In the genomic region with DNA sequence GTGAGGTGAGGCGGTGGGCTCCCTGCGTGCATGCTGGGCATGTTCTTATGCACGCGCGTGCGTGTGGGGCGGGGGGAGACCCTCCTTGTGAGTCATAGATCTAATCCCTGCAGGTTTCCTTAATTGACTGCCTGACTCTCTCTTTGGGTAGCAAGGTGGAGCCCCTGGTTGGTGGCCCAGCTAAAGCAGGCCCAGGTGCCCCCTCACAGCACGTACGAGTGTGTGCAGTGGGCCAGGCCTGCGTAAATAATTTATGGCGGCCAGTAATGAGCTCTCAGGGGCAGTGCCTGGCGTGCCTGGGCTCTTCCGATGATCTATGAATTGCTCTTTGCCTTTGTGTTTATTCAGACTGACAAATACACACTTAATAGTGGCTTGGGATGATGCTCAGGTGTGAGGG, we compare ENCODE assay signal across 18 mouse cellular contexts.
DNase-seq lines count a peak whose midpoint lies in the region; ATAC-seq and TF ChIP-seq lines count a peak whose summit lies in the region.
"Had no signal": no experiment of that assay in that cellular context is flagged by ENCODE, and none has a peak within 500 bp of the region (broad histone marks: within the 10 kb centered on the region; RNA-seq: fewer than 3 reads in every experiment).

No protein-coding gene starts in this region.

- WGBS in hindbrain, embryonic 10.5 days, result 86% methylated on average over 13 of the region's 13 CpGs
- WGBS in hindbrain, postnatal 0 days, result 63% methylated on average over 13 of the region's 13 CpGs
- WGBS in hindbrain, embryonic 12.5 days, result 56% methylated on average over 13 of the region's 13 CpGs
- WGBS in midbrain, embryonic 12.5 days, result 60% methylated on average over 13 of the region's 13 CpGs
- 18% methylated on average over 13 of the region's 13 CpGs for WGBS in neural tube, embryonic 15.5 days

- DNase-seq in hindbrain, embryonic 10.5 days (ENCODE audit: low spot score), result no peak
- DNase-seq in hindbrain, postnatal 0 days (ENCODE audit: low spot score), result no peak
- no peak for DNase-seq in layer of hippocampus, adult 18-20 months (ENCODE audit: low spot score in 2 of 2)
- no peak for DNase-seq in gastrocnemius, postnatal 4 days (ENCODE audit: low spot score in 2 of 2)
- no peak for DNase-seq in cerebellum, adult 18-20 months
- DNase-seq: adrenal gland, postnatal 36 days; gastrocnemius, postnatal 36 days; heart, postnatal 36 days; kidney, adult 11 months; kidney, postnatal 14 days; lung, postnatal 10 days had no signal

- no peaks in the 10 kb centered on the region for H3K27me3 ChIP-seq in hindbrain, embryonic 10.5 days (ENCODE audit: insufficient read depth, poor library complexity, severe bottlenecking)
- H3K27me3 ChIP-seq in hindbrain, postnatal 0 days (ENCODE audit: insufficient read depth, low read length), result no peaks in the 10 kb centered on the region
- H3K27me3 ChIP-seq in hindbrain, embryonic 12.5 days, result no peaks in the 10 kb centered on the region
- no peaks in the 10 kb centered on the region for H3K27me3 ChIP-seq in midbrain, embryonic 12.5 days
- H3K27me3 ChIP-seq in neural tube, embryonic 15.5 days (replicated peaks), result no peaks in the 10 kb centered on the region
- H3K27me3 ChIP-seq: liver, embryonic 15.5 days; Patski had no signal

- H3K36me3 ChIP-seq in hindbrain, embryonic 10.5 days, result no peaks in the 10 kb centered on the region
- H3K36me3 ChIP-seq in hindbrain, postnatal 0 days (ENCODE audit: insufficient read depth, low read length), result no peaks in the 10 kb centered on the region
- H3K36me3 ChIP-seq in hindbrain, embryonic 12.5 days, result no peaks in the 10 kb centered on the region
- H3K36me3 ChIP-seq in midbrain, embryonic 12.5 days, result no peaks in the 10 kb centered on the region
- H3K36me3 ChIP-seq in neural tube, embryonic 15.5 days, result no peaks in the 10 kb centered on the region
- H3K36me3 ChIP-seq: liver, embryonic 15.5 days had no signal

- no peak overlapping the region for H3K4me2 ChIP-seq in hindbrain, postnatal 0 days (ENCODE audit: low read depth, low read length)
- H3K4me2 ChIP-seq in hindbrain, embryonic 12.5 days (replicated peaks), result no peak overlapping the region
- H3K4me2 ChIP-seq in midbrain, embryonic 12.5 days (replicated peaks), result no peak overlapping the region
- no peak overlapping the region for H3K4me2 ChIP-seq in neural tube, embryonic 15.5 days
- H3K4me2 ChIP-seq: heart, embryonic 11.5 days; liver, embryonic 15.5 days had no signal

- no peak for TF ChIP-seq CTCF in hindbrain, postnatal 0 days (IDR thresholded peaks at IDR 0.05; ENCODE audit: low read depth)

- H3K4me1 ChIP-seq in hindbrain, embryonic 10.5 days (replicated peaks), result peaks cover 54% of the 10 kb centered on the region
- peaks cover 13% of the 10 kb centered on the region; the same call in 1 of the 2 replicates for H3K4me1 ChIP-seq in hindbrain, postnatal 0 days (ENCODE audit: insufficient read depth, low read length)
- H3K4me1 ChIP-seq in hindbrain, embryonic 12.5 days, result peaks cover 56% of the 10 kb centered on the region
- H3K4me1 ChIP-seq in midbrain, embryonic 12.5 days, result peaks cover 46% of the 10 kb centered on the region
- H3K4me1 ChIP-seq in neural tube, embryonic 15.5 days, result peaks cover 62% of the 10 kb centered on the region
- H3K4me1 ChIP-seq: megakaryocyte, embryonic 14.5 days had no signal

- peak overlapping the region; percentile 66 for H3K27ac ChIP-seq in hindbrain, embryonic 10.5 days
- no peak overlapping the region for H3K27ac ChIP-seq in hindbrain, postnatal 0 days
- H3K27ac ChIP-seq in hindbrain, embryonic 12.5 days, result peak overlapping the region; percentile 82
- peak overlapping the region; percentile 71 for H3K27ac ChIP-seq in midbrain, embryonic 12.5 days (replicated peaks)
- peak overlapping the region; percentile 77 for H3K27ac ChIP-seq in neural tube, embryonic 15.5 days (replicated peaks)
- H3K27ac ChIP-seq: liver, embryonic 15.5 days had no signal

- H3K9ac ChIP-seq in hindbrain, postnatal 0 days (replicated peaks; ENCODE audit: low read length), result no peak overlapping the region
- no peak overlapping the region; the same call in 1 of the 2 replicates for H3K9ac ChIP-seq in hindbrain, embryonic 12.5 days
- H3K9ac ChIP-seq in midbrain, embryonic 12.5 days (replicated peaks), result no peak overlapping the region
- H3K9ac ChIP-seq in neural tube, embryonic 15.5 days (replicated peaks), result 0 out of 2 replicates have a peak overlapping the region, but pooled peaks have one; percentile 8
- H3K9ac ChIP-seq: liver, embryonic 15.5 days had no signal

- no peak for ATAC-seq in hindbrain, postnatal 0 days
- peak; percentile 79 for ATAC-seq in hindbrain, embryonic 12.5 days (ENCODE audit: low FRiP score)
- ATAC-seq in midbrain, embryonic 12.5 days (ENCODE audit: low FRiP score, low read depth), result peak; percentile 88
- ATAC-seq in neural tube, embryonic 15.5 days (ENCODE audit: low FRiP score), result peak; percentile 63
- ATAC-seq: Patski had no signal

- H3K9me3 ChIP-seq in hindbrain, embryonic 10.5 days, result no peaks in the 10 kb centered on the region
- no peaks in the 10 kb centered on the region for H3K9me3 ChIP-seq in hindbrain, postnatal 0 days (ENCODE audit: low read length)
- H3K9me3 ChIP-seq in hindbrain, embryonic 12.5 days (replicated peaks), result no peaks in the 10 kb centered on the region
- H3K9me3 ChIP-seq in midbrain, embryonic 12.5 days, result no peaks in the 10 kb centered on the region
- no peaks in the 10 kb centered on the region for H3K9me3 ChIP-seq in neural tube, embryonic 15.5 days (replicated peaks)
- H3K9me3 ChIP-seq: liver, embryonic 15.5 days had no signal

- H3K4me3 ChIP-seq in hindbrain, embryonic 10.5 days, result no peak overlapping the region
- no peak overlapping the region for H3K4me3 ChIP-seq in hindbrain, postnatal 0 days (ENCODE audit: low read length)
- H3K4me3 ChIP-seq in hindbrain, embryonic 12.5 days, result no peak overlapping the region
- H3K4me3 ChIP-seq in midbrain, embryonic 12.5 days, result no peak overlapping the region
- no peak overlapping the region for H3K4me3 ChIP-seq in neural tube, embryonic 15.5 days (replicated peaks)
- H3K4me3 ChIP-seq: liver, embryonic 15.5 days; megakaryocyte, embryonic 14.5 days had no signal
